Mouse (Mus musculus) midbrain, embryonic 16.5 days (tissue): ENCODE measurements around the gene Spag16. TPM values are rescaled to one million over a fixed set of nuclear protein-coding genes. Genes with fewer than 3 reads are reported as not detected.
A peak's percentile ranks its signal among the peaks of the same experiment; 100 is the strongest.

Source experiments
- ATAC-seq: fragments of 200-750 bp; cut with Nextera tagmentation; 2 replicates; pipeline ENCODE4 v1.8.0; 2017; ENCODE audit warnings: moderate TSS enrichment
- H3K27ac ChIP-seq: fragments of 300-500 bp; sonication (generic); 2 replicates; pipeline ENCODE4 v1.5.1; 2014; ENCODE audit warnings: mild to moderate bottlenecking, low read length, mixed read lengths
- H3K27me3 ChIP-seq: fragments of 300-500 bp; sonication (generic); 2 replicates; pipeline ENCODE4 v1.6.1; 2014; ENCODE audit warnings: low read depth, low read length, mixed read lengths; ENCODE audit not compliant: control insufficient read depth, insufficient read depth
- H3K36me3 ChIP-seq: fragments of 300-500 bp; sonication (generic); 2 replicates; pipeline ENCODE4 v1.6.1; 2014; ENCODE audit warnings: mild to moderate bottlenecking, low read length, moderate library complexity, mixed read lengths; ENCODE audit not compliant: control insufficient read depth, insufficient read depth
- H3K4me1 ChIP-seq: fragments of 300-500 bp; sonication (generic); 2 replicates; pipeline ENCODE4 v1.6.1; 2014; ENCODE audit warnings: mild to moderate bottlenecking, low read length, mixed read lengths; ENCODE audit not compliant: control insufficient read depth, insufficient read depth
- H3K4me2 ChIP-seq: fragments of 300-500 bp; sonication (generic); 2 replicates; pipeline ENCODE4 v1.6.1; 2014; ENCODE audit warnings: mild to moderate bottlenecking, low read length, mixed read lengths
- H3K4me3 ChIP-seq: fragments of 300-500 bp; sonication (generic); 2 replicates; pipeline ENCODE4 v1.5.1; 2014; ENCODE audit warnings: low read depth, mild to moderate bottlenecking, low read length, moderate library complexity, mixed read lengths
- H3K9ac ChIP-seq: fragments of 300-500 bp; sonication (generic); 2 replicates; pipeline ENCODE4 v1.6.1; 2014; ENCODE audit warnings: low read depth, low read length, mixed read lengths
- H3K9me3 ChIP-seq: fragments of 300-500 bp; sonication (generic); replicated peaks from 2 replicates; pipeline ENCODE4 v1.6.1; 2014; ENCODE audit warnings: mild to moderate bottlenecking, low read length, mixed read lengths; ENCODE audit not compliant: control insufficient read depth, poor library complexity, severe bottlenecking
- WGBS: fragments of 180-500 bp; shearing (Covaris S2); extraction: QIAGEN DNeasy Blood & Tissue Kit; methylation state at CpG from one replicate; pipeline ENCODE4 v1.1.7; 2014; 5-methylcytosine and 5-hydroxymethylcytosine counted together
- polyA plus RNA-seq: library from polyadenylated mRNA; unstranded; fragments of >200 nt; fragmentation: Nextera tagmentation; extraction: Ambion mirVana; gene quantifications from 2 replicates; pipeline ENCODE4 v1.2.1, GENCODE M21; 2015

The Spag16 gene
- polyA plus RNA-seq, 1 experiment from 2014 or later: 2.4 TPM

DNA sequence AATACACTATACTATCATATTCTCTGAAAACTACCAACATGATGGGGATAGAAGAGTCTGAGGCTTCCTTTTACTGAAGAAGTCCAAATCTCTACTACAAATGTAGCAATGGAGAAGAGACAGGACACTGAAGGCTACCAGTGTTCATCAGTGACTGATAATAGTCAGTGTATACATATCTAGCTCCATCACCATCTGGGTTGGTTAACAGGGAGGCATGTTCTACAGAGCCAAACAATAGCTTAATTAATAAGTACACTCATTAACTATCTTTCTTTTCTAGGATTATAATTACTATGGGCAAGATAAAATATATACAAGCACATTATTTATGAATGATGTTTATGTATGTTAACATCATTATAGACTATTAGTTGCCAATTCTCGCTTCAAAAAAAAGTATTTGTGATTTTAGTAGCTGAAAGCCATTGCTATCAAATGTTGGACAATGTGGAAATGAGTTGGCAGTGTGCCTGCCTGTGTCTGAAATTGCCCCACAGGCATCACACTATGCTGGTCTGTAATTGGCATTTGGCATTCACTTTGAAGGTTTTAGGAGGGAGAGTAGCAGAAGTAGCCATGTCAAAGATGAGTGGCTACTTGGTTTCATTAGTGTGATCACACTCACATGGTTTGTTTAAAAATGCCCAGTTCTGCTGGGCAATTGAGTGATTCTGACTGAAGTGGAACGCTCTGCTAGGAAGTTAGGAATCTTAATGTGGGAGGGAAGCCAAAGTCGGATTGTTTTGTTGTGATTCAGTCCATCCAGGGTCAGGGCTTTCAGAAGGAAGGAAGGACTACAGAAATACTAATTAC, 338.8 kb downstream of the Spag16 start:
- Histone ChIP-seq H3K27ac (no peak overlapping the region), H3K36me3 (no peaks in the 10 kb centered on the region), H3K9ac (no peak overlapping the region), H3K4me2 (no peak overlapping the region), H3K4me1 (0 out of 2 replicates have a peak, but pooled peaks cover 2% of the 10 kb centered on the region), H3K27me3 (no peaks in the 10 kb centered on the region), H3K4me3 (no peak overlapping the region), H3K9me3 (no peaks in the 10 kb centered on the region)
- 63% methylated on average over 3 of the region's 3 CpGs for WGBS
- ATAC-seq: peak; percentile 42; the same call in 1 of the 2 replicates

DNA sequence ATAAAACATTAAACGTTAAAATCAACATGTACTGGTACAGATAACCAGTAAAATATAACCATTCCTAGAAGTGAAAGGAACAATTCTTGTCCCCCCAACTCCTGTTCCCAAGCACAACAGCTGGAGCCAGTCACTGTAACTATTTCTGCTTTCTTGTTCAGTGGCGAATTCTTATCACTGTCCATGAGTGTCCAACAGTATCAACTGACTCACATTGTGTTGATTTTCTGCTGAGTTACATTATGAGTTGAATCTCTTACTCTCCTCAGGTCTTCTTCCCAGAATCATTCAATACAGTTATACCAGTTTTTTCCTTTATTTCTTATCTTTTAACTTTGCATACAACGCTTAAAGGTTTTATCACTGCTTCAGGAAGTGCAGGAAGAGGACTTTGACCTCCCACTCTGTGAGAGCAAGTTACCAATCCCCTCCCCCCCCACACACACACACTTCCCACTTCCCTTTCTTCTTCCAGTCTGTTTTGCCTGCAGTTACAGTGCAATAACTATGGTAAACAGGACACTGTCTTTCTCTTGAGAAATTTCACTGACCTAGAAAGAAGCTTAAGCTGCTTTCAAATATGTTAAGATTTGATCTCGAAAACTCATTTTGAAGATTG, 353.5 kb downstream of the Spag16 start:
- no peak for ATAC-seq
- Histone ChIP-seq H3K9me3 (no peaks in the 10 kb centered on the region), H3K9ac (no peak overlapping the region), H3K36me3 (no peaks in the 10 kb centered on the region), H3K4me2 (no peak overlapping the region), H3K27ac (no peak overlapping the region), H3K27me3 (no peaks in the 10 kb centered on the region), H3K4me1 (no peaks in the 10 kb centered on the region), H3K4me3 (no peak overlapping the region)
- 91% methylated on average over 4 of the region's 4 CpGs for WGBS

DNA sequence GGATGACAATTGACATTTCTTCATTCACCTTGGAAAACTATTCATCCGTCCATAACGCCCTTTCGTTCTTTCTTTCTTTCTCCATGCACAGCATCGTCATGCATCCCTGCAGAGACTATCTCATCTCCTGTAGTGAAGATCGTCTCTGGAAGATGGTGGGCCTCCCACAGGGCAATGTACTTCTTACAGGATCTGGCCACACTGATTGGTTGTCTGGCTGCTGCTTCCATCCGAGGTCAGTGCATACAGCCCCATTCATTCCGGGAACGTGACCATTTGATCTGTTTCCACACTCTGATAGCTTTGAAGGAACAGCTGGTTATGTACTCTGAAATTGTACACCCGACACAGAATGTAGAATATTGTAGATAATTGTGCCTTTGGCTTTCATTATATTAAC, 438.0 kb downstream of the Spag16 start:
- no peaks in the 10 kb centered on the region for H3K36me3 ChIP-seq
- H3K27ac ChIP-seq: no peak overlapping the region
- no peaks in the 10 kb centered on the region for H3K27me3 ChIP-seq
- 0 out of 2 replicates have a peak, but pooled peaks cover 3% of the 10 kb centered on the region for H3K4me1 ChIP-seq
- 38% methylated on average over 9 of the region's 9 CpGs for WGBS
- no peak overlapping the region for H3K4me2 ChIP-seq
- no peak overlapping the region for H3K4me3 ChIP-seq
- H3K9me3 ChIP-seq: no peaks in the 10 kb centered on the region; the same call in 1 of the 2 replicates
- no peak for ATAC-seq
- H3K9ac ChIP-seq: no peak overlapping the region

DNA sequence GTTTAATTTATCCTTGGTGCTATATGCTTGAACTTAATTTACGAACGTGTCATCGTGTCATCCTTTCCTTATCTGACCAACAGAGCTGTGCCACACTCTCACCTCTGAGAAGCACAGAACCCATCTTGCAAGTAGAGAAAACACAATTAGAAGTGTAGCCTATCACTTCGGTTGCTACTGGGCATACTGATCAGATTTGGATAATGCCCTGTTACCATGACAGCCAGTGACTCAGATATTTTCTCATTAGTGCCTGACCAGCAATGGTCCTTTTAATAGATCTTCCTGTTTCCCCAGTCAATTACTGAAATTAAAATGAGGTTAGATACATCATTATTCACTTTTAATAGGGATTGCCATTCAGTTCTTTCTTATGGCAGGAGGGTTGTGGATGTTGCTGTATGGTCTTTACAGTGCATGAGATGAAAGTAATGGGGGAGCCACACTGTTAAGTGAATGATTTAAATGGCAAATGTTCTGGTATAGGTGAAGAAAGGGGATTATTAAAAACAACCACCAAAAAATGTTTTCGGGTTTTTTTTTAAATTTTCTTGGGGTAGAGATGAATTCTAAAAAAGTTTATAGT, 439.2 kb downstream of the Spag16 start:
- H3K9ac ChIP-seq: no peak overlapping the region
- 0 out of 2 replicates have a peak, but pooled peaks cover 3% of the 10 kb centered on the region for H3K4me1 ChIP-seq
- ATAC-seq: peak; percentile 32; the same call in 1 of the 2 replicates
- H3K4me3 ChIP-seq: no peak overlapping the region
- no peaks in the 10 kb centered on the region; the same call in 1 of the 2 replicates for H3K9me3 ChIP-seq
- WGBS: 60% methylated on average over 5 of the region's 5 CpGs
- H3K27me3 ChIP-seq: no peaks in the 10 kb centered on the region
- H3K36me3 ChIP-seq: no peaks in the 10 kb centered on the region
- no peak overlapping the region for H3K4me2 ChIP-seq
- H3K27ac ChIP-seq: no peak overlapping the region

DNA sequence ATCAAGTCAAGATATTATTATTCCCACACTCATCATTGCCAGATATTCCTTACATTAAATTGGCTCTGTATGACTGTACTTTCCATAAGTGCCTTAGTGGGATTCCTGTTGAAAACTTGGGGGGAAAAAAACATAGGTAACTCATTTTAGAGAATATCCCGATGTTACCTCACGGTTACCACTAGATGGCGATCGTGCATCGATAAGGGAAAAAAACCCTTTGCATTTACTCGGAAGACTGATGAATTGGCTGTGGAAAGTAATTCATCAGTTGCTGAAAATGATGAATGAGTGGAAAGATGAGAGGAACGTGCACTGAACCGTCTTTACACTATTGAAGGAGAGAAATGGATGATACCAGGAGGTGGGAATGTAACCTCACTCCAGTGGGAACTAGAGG, 443.4 kb downstream of the Spag16 start:
- no peaks in the 10 kb centered on the region for H3K36me3 ChIP-seq
- H3K9me3 ChIP-seq: no peaks in the 10 kb centered on the region; the same call in 1 of the 2 replicates
- H3K4me1 ChIP-seq: 0 out of 2 replicates have a peak, but pooled peaks cover 3% of the 10 kb centered on the region
- WGBS: 15% methylated on average over 8 of the region's 8 CpGs
- no peak overlapping the region for H3K4me3 ChIP-seq
- no peak overlapping the region for H3K4me2 ChIP-seq
- H3K9ac ChIP-seq: no peak overlapping the region
- no peaks in the 10 kb centered on the region for H3K27me3 ChIP-seq
- H3K27ac ChIP-seq: no peak overlapping the region
- ATAC-seq: no peak

DNA sequence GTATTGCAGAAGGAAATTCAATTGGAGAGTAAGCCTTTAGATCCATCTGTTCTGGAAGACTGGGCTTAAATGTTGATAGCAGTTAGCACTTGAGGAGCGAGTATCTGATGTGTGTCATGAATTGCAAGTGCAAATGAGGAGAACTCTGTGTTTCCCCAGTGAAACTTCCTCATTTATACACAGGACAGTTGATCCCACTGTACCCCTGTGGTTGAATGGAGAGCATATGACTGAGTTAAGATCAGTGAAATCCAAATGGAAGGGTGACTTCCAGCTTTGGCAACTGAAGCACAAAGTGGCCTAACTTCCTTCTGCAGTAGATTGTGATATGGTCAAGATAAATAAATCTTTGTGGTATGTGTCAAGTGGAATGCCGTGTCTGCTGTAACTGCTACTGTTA, 446.0 kb downstream of the Spag16 start:
- H3K4me3 ChIP-seq: no peak overlapping the region
- no peak overlapping the region for H3K27ac ChIP-seq
- H3K9me3 ChIP-seq: no peaks in the 10 kb centered on the region; the same call in 1 of the 2 replicates
- no peak for ATAC-seq
- H3K27me3 ChIP-seq: no peaks in the 10 kb centered on the region
- no peaks in the 10 kb centered on the region for H3K36me3 ChIP-seq
- no peak overlapping the region for H3K9ac ChIP-seq
- 82% methylated on average over 2 of the region's 2 CpGs for WGBS
- H3K4me2 ChIP-seq: no peak overlapping the region
- H3K4me1 ChIP-seq: no peaks in the 10 kb centered on the region

DNA sequence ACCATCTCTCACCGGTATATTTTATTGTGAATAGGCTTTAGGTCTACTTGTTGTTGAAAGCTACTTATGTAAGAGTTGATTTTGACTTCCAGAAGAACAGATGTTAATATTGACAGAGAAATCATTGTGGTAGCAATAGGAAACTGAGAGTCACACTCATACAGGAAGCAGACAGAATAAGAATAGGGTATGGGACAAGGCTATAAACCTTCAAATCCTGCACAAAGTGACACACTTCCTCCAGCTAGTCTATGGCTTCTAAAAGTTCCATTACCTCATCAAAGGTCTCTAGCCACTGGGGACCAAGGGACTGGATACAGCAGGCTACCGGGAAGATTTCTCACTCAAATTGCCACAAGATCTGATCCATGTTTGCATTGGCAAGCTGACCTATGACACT, 452.5 kb downstream of the Spag16 start:
- Histone ChIP-seq H3K4me2 (no peak overlapping the region), H3K27me3 (no peaks in the 10 kb centered on the region), H3K9ac (no peak overlapping the region), H3K9me3 (no peaks in the 10 kb centered on the region), H3K4me3 (no peak overlapping the region), H3K27ac (no peak overlapping the region), H3K36me3 (no peaks in the 10 kb centered on the region), H3K4me1 (no peaks in the 10 kb centered on the region)
- ATAC-seq: no peak
- WGBS: 80% methylated on average over 2 of the region's 2 CpGs

DNA sequence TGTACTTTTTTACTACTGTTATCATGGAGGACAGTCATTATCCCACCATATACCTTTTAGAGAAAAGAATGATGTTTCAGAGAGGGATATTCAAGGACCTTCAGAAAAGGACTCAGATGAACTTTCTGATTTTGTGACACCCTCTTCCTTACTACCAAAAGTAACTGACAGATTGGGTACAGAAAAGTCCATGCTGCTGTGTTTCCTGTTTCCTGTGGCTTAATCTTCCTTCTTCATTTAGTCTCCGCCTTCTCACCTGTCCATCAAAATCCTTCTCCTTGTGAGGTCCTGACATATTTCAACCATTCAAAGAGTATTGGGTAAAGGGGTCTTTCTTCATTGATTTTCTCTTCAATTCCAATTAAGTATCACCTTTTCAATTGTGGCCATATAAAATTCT, 456.6 kb downstream of the Spag16 start:
- H3K27ac ChIP-seq: no peak overlapping the region
- H3K4me3 ChIP-seq: no peak overlapping the region
- no peaks in the 10 kb centered on the region for H3K36me3 ChIP-seq
- H3K4me1 ChIP-seq: no peaks in the 10 kb centered on the region
- no peaks in the 10 kb centered on the region for H3K9me3 ChIP-seq
- H3K27me3 ChIP-seq: no peaks in the 10 kb centered on the region
- WGBS: 93% methylated on average over 1 of the region's 1 CpGs
- ATAC-seq: no peak
- H3K4me2 ChIP-seq: no peak overlapping the region
- H3K9ac ChIP-seq: no peak overlapping the region

DNA sequence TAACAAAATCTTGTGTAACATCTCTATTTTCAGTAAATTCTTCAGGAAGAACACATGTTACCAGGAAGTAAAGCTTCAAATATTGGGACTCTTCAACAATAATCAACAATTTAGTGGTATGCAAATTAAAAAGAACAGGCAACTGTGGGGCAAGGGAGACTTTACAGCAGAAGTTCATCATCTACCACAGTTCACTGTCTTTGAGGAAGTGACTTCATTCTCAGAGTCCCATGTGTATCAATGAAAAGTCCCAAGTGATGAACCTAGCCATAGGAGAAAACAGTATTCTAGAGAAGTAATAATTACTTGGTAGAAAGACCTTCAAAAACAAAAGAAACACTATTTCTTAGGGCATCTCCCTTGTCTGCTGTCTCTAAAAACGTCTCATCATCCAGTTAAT, 457.4 kb downstream of the Spag16 start:
- H3K36me3 ChIP-seq: no peaks in the 10 kb centered on the region
- no peak overlapping the region for H3K27ac ChIP-seq
- no peaks in the 10 kb centered on the region for H3K9me3 ChIP-seq
- no peak overlapping the region for H3K4me3 ChIP-seq
- H3K4me1 ChIP-seq: no peaks in the 10 kb centered on the region
- no peak for ATAC-seq
- no peaks in the 10 kb centered on the region for H3K27me3 ChIP-seq
- no peak overlapping the region for H3K9ac ChIP-seq
- H3K4me2 ChIP-seq: no peak overlapping the region
- WGBS: 50% methylated on average over 1 of the region's 1 CpGs
